Mouse (Mus musculus) right cerebral cortex, adult 18-20 months (tissue): ENCODE measurements around the gene Dclre1b.
"Not testable (repeated sequence)": the region's sequence is repeated elsewhere in the genome, so short reads cannot be mapped to it uniquely, and the experiment has no call there.

ENCODE experiments used
- DNase-seq: peaks from one replicate; pipeline ENCODE4 v3.0.0; 2022; ENCODE audit warnings: mixed read lengths

The Dclre1b gene

DNA sequence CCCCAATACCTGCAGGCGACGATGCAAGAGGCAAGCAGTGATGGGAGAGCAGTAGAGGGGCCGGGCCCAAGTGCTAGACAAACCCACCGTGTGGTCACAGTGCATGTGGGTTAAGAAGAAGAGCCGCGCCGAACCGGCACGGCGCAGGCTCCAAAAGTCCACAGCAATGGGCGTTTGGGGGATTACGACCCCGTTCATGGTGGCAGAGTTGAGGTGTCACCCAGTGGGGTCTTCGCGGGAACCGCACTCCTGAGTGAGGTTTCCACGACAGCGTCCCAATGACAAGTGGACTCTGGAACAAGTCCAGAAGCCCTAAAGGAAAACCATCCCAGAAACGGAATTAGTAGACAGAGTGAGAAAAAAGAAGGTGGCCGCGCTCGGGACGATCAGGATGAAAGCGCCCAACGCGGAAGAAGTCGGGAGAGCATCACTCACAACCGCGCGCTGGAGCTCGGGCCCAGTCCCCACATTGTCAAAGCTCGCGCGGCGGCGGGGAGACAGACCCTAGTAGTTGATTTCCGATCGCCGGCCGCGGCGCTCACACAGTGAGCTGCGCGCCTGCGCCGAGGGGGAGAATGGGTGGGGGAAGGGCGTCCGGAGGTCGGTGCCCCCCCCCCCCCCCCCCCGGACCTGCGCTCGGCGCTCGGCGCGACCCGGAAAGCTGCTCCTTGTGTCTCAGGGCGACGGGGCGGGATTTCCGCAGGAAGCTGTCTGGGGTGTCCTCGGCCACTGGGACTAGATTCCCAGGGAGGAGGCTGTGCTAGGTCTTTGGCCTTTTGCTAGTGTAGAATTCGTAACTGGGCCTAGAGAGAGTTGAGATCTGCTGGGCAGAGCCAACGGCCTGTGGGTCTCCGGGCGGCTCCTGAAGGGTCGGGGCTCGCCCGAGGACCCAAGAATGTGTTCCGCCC, at the start of gene Dclre1b, which contains the start of the genes Ap4b1 and Gm43064:
Gene Dclre1b (minus strand): TSS at position 554 of the 908 bp plus-strand sequence.
Gene Ap4b1 (plus strand): TSS at position 630 of the 908 bp plus-strand sequence.
Gene Gm43064 (plus strand): TSS at position 683 of the 908 bp plus-strand sequence.
- DNase-seq: peak; percentile 91

GRCm38 (mm10) chr3:103857977-103858563, 48.8 kb upstream of the Dclre1b start:
- DNase-seq: no peak

DNA sequence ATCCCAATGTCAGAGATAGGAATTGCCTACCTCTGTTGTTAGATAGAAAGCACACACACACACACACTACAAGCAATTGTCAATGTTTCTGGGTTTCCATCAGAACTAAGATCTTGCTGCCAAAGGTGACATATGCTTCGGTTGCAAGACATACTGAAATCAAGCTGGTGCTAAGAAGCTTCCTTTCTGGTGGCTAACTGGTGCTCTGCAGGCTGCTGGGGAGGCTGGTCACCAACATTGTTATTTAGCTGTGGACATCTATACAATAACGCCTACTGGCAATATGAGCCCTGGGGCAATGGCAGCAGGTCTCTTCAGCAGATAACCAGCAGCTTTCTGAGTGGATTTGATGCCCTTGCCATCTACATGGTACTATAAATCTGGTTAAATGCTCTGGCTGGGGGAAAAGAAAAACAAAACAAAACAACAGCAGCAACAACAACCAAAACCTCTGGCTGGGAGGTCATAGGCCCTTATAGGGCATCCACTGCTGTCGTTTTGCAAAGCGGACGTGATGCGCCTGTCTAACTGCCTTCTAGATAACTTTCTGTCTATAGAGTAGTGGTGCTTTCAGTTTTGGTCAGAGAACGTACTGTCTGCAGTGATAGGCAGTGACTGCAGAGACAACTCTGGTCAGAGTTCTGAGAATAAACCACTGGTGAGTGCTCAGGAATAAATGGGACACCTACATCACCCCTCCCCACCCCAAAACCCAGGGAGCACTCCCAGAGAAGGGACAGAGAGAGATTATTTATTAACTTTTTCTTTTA, 48.0 kb upstream of the Dclre1b start:
- no peak for DNase-seq

GRCm38 (mm10) chr3:103853804-103854203, 44.6 kb upstream of the Dclre1b start:
- DNase-seq: no peak

DNA sequence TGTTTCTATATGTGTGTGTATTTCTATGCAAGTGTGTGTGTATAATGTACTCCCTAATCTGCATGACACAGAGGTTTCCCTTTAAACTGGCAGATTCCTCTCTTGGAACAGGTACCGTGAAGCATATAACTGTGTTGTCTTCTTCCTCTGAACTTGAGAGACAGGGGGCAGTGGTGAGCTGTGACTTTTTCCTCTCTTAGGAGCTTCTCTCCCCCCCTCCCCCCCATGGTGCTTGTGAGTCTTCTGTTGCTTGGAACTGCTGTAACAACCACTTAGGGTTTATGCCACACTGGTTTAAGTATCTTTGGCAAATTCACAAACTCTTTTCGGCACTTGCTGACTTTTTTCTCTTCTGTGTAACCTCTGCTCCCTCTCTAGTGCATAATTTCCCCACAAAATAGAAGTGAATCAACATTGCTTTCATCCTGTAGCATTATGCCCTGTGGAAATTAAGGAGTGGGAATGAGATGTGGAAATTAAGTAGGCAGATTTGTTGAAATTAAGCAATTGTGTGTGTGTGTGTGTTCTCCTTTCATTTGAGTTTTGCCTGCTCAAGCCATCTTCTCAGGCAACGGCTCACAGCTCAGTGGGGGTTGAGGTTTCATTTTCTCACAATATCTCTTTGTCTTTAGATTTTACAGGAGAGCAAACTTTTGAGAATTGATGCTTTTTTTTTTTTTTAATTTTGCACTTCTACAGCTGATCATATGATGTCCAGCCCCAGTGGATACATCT, 43.5 kb upstream of the Dclre1b start:
- DNase-seq: peak; percentile 18

- DNase-seq: no peak
Observed at GRCm38 (mm10) chr3:103851882-103852281, 42.6 kb upstream of the Dclre1b start.

DNA sequence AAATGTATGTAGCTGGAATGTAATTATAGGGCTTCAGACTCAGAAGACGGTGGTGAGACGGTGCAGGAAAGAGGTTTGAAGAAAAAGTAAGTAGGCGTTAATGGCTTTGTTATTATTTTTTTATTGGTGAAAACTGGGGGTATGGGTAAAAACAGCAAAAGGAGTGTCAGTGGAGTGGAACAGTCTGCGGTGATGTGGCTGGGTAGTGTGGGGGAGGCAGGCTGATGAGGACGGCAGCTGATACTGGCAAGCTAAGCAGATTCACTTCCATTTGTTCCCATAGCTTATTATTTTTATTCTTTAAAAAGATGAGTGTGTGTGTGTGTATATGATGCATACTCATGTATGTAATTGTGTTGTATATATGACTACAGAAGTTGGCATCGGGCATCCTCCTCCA, 42.2 kb upstream of the Dclre1b start:
- no peak for DNase-seq

DNA sequence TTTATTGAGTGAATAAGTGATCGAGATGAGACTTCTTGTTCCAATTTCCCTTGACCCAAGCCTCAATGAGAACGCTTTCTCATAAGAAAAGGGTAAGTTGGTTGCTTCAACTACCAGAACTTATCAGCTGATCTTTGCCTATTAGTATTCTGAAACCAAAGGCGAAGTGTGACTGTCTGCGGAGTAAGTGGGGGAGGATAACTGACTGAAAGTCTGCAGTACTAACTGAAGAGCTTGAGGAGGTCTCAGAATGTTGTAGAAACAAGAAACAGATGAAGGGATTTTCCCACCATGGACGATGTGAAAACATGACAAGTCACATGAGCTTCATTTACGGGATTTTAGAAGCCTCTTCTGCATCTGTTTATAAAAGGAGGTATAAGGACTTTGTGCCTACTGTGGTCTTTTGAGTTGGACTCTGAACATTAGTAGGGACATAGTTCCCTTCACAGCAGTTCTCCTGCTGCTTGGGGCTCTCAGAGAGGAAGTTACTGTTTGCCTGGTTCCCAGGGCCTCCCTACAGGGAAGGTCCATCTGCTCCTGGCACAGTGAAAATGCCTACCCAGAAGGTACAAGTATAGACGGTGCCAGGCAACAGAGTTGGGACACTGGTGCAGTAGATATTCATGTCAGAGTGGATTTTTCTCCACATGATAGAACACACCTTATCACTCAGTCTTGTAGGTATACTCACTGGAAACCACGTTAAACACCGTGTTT, 41.6 kb upstream of the Dclre1b start:
- no peak for DNase-seq

- not testable (repeated sequence) for DNase-seq
Observed at GRCm38 (mm10) chr3:103840946-103841345, 31.7 kb upstream of the Dclre1b start.

DNA sequence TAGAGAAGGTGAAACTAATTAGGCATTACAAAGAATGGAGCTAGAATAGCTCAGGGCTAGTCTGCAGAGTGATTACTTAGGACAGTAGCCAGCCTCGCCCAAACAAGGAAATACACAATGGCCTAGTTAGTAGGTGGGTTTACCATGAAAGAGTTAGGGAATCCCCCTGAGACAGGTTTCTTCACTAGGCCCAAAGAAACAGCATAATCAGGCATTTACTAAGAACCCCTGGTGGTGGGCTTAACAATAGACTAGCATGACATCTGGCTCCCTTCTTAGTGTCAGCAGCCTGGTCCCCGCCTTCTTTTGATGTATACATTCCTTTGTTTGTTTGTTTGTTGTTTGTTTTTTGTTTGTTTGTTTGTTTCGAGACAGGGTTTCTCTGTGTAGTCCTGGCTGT, 31.0 kb upstream of the Dclre1b start:
- DNase-seq: not testable (repeated sequence)

GRCm38 (mm10) chr3:103839711-103840110, 30.5 kb upstream of the Dclre1b start:
- DNase-seq: no peak

DNA sequence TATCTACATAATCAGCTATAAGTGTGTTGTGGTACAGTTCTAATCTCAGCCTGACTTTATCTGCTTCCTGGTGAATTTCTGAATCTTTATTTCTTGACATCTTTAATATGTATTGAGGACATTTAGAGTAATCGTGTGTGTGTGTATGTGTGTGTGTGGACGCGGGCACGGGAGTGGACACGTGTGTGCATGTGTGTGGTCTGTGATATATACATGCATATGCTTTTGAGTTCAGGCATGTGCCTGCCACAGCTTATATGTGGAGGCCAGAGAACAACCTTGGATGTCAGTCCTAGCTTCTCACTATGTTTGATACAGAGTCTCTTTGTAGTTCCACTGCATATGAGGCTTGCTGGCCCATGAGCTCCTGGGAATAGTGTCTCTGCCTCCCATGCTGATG, 27.2 kb upstream of the Dclre1b start:
- no peak for DNase-seq

- DNase-seq: no peak
Observed at GRCm38 (mm10) chr3:103835951-103836310, 26.7 kb upstream of the Dclre1b start.

DNA sequence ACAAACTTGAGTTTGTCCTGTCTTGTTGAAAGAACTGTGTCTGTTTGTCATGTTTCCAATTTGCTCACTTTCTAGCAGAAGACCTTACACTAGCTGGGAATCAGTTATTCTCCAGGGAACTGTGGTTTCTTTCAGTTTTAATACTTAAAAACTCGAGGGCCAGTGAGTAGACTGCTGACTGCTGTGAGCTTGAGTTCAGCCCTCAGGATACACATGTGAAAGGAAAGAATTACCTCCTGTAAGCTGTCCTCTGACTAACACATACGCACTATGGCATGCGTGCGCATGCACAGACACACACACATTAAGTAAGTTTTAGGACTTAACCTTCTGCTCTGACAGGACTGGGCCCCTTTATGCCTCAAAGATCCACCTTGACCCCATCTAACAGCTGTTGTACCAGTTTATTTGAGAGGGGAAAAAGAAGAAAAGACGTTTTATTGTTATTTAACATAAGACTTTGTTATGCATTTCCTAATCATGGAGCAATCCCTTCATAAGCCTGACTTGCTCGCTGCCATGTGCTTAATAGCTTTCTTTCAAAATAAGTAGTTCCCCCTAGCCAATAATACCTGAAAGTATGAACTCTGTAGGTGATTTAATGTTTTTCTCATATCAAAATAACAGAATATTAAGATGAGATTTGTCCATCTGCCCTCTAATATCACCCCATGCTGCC, 26.2 kb upstream of the Dclre1b start:
- DNase-seq: no peak

- no peak for DNase-seq
Observed at GRCm38 (mm10) chr3:103834001-103834400, 24.8 kb upstream of the Dclre1b start.

- no peak for DNase-seq
Observed at GRCm38 (mm10) chr3:103832426-103832825, 23.2 kb upstream of the Dclre1b start, which contains the start of gene Bcl2l15. Bcl2l15 (plus strand) TSS chr3:103832601.

GRCm38 (mm10) chr3:103831146-103831545, 21.9 kb upstream of the Dclre1b start:
- no peak for DNase-seq

- DNase-seq: not testable (repeated sequence)
Observed at GRCm38 (mm10) chr3:103830681-103831080, 21.4 kb upstream of the Dclre1b start.

DNA sequence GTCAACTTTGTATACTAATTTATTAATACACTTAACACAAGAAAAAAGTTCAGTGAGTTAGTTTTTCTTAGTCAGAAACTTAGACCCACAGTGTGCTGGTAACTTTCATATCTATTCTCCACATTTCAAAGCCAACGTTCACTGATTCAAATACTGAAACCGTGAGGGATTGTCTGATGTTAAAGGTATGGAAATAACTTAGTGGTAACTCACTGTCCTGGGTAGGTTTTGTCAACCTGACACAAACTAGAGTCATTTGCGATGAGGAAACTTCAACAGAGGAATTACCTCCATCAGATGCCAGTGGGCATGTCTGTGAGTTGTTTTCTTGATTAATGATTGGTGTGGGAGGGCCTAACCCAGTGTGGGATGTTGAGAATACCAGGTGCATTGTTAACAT, 19.8 kb upstream of the Dclre1b start:
- no peak for DNase-seq

DNA sequence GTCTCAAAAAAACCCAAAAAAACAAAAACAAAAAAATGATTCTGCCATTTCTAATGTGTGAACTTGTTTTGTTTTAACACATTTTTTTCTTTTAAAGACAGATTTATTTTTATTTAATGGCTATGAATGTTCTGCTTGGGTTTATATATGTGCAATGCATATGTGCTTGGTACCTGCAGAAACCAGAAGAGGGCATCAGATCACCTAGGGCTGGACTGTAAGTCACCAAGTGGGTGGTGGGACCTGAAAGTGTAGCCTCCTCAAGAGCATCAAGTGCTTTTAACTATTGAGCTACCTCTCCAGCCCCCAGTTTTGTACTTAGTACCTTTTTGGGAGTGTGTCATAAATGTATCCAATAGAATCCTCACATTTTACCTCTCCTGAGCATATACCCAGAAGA, 18.3 kb upstream of the Dclre1b start:
- DNase-seq: no peak

- DNase-seq: no peak
Observed at GRCm38 (mm10) chr3:103810967-103811366, 1.7 kb upstream of the Dclre1b start.
